Mouse (Mus musculus) liver, postnatal 0 days (tissue): ENCODE data around the gene Sprr2b. TPM values are rescaled to one million over a fixed set of nuclear protein-coding genes. Genes with fewer than 3 reads are reported as not detected.
"Not testable (repeated sequence)": the region's sequence is repeated elsewhere in the genome, so short reads cannot be mapped to it uniquely, and the experiment has no call there.

Experiments
- ATAC-seq: fragments of 200-750 bp; cut with Nextera tagmentation; 2 replicates; pipeline ENCODE4 v1.8.0; 2017; ENCODE audit warnings: mild to moderate bottlenecking, moderate library complexity
- DNase-seq: peaks from one replicate; pipeline ENCODE4 v3.0.0-alpha.2; 2016
- H3K27ac ChIP-seq: fragments of 300-500 bp; sonication (generic); 2 replicates; pipeline ENCODE4 v1.5.1; 2014; ENCODE audit warnings: antibody characterized with exemption, moderate library complexity, mild to moderate bottlenecking, low read depth
- H3K27me3 ChIP-seq: fragments of 300-500 bp; sonication (generic); 2 replicates; pipeline ENCODE4 v1.6.1; 2014; ENCODE audit warnings: low read length, control low read depth, mixed read lengths; ENCODE audit not compliant: insufficient read depth
- H3K36me3 ChIP-seq: fragments of 300-500 bp; sonication (generic); replicated peaks from 2 replicates; pipeline ENCODE4 v1.6.1; 2014; ENCODE audit warnings: mild to moderate bottlenecking, control low read depth, low read length, moderate library complexity, mixed read lengths; ENCODE audit not compliant: insufficient read depth
- H3K4me1 ChIP-seq: fragments of 300-500 bp; sonication (generic); 2 replicates; pipeline ENCODE4 v1.6.1; 2014; ENCODE audit warnings: antibody characterized with exemption, mild to moderate bottlenecking, control low read depth; ENCODE audit not compliant: insufficient read depth
- H3K4me2 ChIP-seq: fragments of 300-500 bp; sonication (generic); 2 replicates; pipeline ENCODE4 v1.6.1; 2014; ENCODE audit warnings: low read depth, mild to moderate bottlenecking, low read length, moderate library complexity, mixed read lengths
- H3K4me3 ChIP-seq: fragments of 300-500 bp; sonication (generic); 2 replicates; pipeline ENCODE4 v1.5.1; 2014; ENCODE audit warnings: low read depth, low read length
- H3K9ac ChIP-seq: fragments of 300-500 bp; sonication (generic); replicated peaks from 2 replicates; pipeline ENCODE4 v1.6.1; 2014; ENCODE audit warnings: mild to moderate bottlenecking, moderate library complexity
- H3K9me3 ChIP-seq: fragments of 300-500 bp; sonication (generic); 2 replicates; pipeline ENCODE4 v1.6.1; 2016; ENCODE audit warnings: mild to moderate bottlenecking, control low read depth, low read length, mixed read lengths
- CTCF ChIP-seq: sonication (generic); IDR thresholded peaks from 2 replicates; pipeline ENCODE4 v1.5.1; 2016; ENCODE audit warnings: antibody characterized with exemption, low read depth
- EP300 ChIP-seq: IDR thresholded peaks from 2 replicates; pipeline ENCODE4 v1.6.1; 2016; ENCODE audit warnings: antibody characterized with exemption, low read depth, mild to moderate bottlenecking
- WGBS: fragments of 180-500 bp; shearing (Covaris S2); extraction: QIAGEN DNeasy Blood & Tissue Kit; methylation state at CpG from one replicate; pipeline ENCODE4 v1.1.7; 2014; ENCODE audit not compliant: insufficient replicate concordance; 5-methylcytosine and 5-hydroxymethylcytosine counted together
- polyA plus RNA-seq: library from polyadenylated mRNA; unstranded; fragments of >200 nt; fragmentation: Nextera tagmentation; extraction: Ambion mirVana; gene quantifications from 2 replicates; pipeline ENCODE4 v1.2.1, GENCODE M21; 2015

The Sprr2b gene
- polyA plus RNA-seq: not detected in 2 replicates

- H3K36me3 ChIP-seq: no peaks in the 10 kb centered on the region
- no peaks in the 10 kb centered on the region for H3K9me3 ChIP-seq
- no peak for ATAC-seq
- no peaks in the 10 kb centered on the region for H3K27me3 ChIP-seq
- no peak within 1 kb of the TSS for H3K4me3 ChIP-seq
- TF ChIP-seq CTCF: no peak
- TF ChIP-seq EP300: no peak
- H3K27ac ChIP-seq: no peak within 1 kb of the TSS
- H3K4me1 ChIP-seq: no peaks in the 10 kb centered on the region
- H3K4me2 ChIP-seq: no peak within 1 kb of the TSS
- DNase-seq: no peak
- 60% methylated on average over 2 of the region's 2 CpGs for WGBS
- no peak within 1 kb of the TSS for H3K9ac ChIP-seq
Observed at GRCm38 (mm10) chr3:92316320-92316719, at the start of gene Sprr2b. TSS of gene Sprr2b (plus strand) at chr3:92316620.

GRCm38 (mm10) chr3:92271414-92271985 lies 44.9 kb upstream of the Sprr2b start:
- not testable (repeated sequence) for H3K4me1 ChIP-seq, H3K27ac ChIP-seq, H3K9me3 ChIP-seq, ATAC-seq, H3K36me3 ChIP-seq, H3K4me3 ChIP-seq, H3K9ac ChIP-seq, H3K4me2 ChIP-seq, H3K27me3 ChIP-seq, DNase-seq
- WGBS: no CpG with 5 or more reads among the region's 4 CpGs

GRCm38 (mm10) chr3:92273504-92273903 lies 42.9 kb upstream of the Sprr2b start:
- ATAC-seq, H3K4me2 ChIP-seq, H3K4me3 ChIP-seq, H3K9me3 ChIP-seq, H3K27ac ChIP-seq, H3K4me1 ChIP-seq, DNase-seq, H3K36me3 ChIP-seq, H3K9ac ChIP-seq, H3K27me3 ChIP-seq: not testable (repeated sequence)

DNA sequence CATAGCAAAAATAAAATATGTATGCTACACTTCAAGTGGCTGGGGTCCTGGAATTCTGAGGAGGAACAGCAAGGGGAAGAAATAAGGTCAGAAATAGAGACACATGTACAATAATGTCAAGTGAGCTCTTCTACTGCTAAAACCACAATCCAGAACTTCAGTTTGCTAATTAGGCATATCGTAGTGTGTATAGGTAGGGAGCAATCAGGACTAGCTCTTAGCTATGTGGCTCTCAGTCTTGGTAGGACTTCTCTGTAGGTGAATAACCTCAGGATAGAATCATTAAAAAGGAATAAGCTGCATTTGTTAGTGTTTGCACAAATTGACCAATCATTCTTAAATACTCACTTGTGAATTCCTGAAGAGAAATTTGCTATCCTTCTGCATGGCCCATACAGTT lies 42.4 kb upstream of the Sprr2b start:
- not testable (repeated sequence) for H3K9me3 ChIP-seq, H3K36me3 ChIP-seq, H3K4me2 ChIP-seq, H3K9ac ChIP-seq, DNase-seq, H3K27me3 ChIP-seq, H3K27ac ChIP-seq, H3K4me3 ChIP-seq, H3K4me1 ChIP-seq, ATAC-seq
- no CpG with 5 or more reads among the region's 1 CpGs for WGBS

DNA sequence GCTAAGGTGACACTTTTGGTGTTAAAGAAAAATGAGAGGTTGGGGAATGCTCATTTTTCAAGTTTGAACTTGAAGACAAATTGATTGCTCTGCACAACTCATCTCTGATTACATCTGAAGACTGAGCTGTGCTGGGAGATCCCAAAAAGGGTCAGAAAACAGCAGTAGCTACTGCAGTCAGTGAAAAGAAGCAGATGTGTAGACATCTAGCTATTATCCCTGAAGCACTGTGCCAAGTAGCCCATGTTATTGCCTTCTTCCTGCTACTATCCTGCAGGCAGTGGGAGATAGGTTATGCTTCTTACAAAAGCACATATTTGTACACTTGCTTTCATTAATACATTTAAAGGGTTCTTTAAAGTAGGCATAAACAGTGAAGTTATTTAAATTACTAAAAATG lies 36.8 kb upstream of the Sprr2b start:
- H3K4me1 ChIP-seq, H3K9me3 ChIP-seq, H3K9ac ChIP-seq, DNase-seq, H3K36me3 ChIP-seq, H3K4me2 ChIP-seq, H3K4me3 ChIP-seq, ATAC-seq, H3K27me3 ChIP-seq, H3K27ac ChIP-seq: not testable (repeated sequence)

DNA sequence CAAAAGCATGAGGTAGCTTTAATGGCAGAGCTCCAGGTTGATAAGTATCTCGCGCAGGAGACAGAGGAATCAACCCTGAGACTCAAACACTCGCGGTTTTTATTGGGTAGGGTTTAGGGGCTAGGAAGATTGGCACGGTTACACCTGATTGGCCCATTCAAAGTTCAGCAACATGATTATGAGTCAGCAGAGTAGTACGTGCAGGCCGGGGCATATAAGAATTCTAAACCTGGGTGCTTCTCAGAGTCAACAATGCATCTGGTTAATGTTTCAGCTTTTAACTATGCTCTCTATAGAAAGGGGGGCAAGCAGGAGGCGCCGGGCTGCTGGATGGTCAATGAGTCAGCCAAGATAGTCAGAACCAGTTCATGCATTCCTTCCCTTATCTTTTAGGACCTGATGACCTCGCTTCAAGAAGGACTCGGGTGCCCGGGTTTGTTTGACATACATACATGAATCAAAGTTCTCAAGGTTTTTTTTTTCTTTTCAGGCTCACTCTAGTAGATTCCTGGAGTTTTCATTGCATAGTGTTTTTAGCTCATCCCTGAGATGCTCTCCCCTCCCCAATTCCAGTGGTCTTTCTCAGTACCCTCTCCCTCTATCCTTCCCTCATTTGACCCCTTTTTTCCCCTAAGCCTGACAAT lies 35.3 kb upstream of the Sprr2b start:
- not testable (repeated sequence) for DNase-seq, H3K9me3 ChIP-seq, H3K36me3 ChIP-seq, H3K27me3 ChIP-seq, H3K4me1 ChIP-seq, H3K27ac ChIP-seq, H3K4me2 ChIP-seq, H3K4me3 ChIP-seq, H3K9ac ChIP-seq
- ATAC-seq: peak; percentile 41
- WGBS: 43% methylated on average over 5 of the region's 12 CpGs

DNA sequence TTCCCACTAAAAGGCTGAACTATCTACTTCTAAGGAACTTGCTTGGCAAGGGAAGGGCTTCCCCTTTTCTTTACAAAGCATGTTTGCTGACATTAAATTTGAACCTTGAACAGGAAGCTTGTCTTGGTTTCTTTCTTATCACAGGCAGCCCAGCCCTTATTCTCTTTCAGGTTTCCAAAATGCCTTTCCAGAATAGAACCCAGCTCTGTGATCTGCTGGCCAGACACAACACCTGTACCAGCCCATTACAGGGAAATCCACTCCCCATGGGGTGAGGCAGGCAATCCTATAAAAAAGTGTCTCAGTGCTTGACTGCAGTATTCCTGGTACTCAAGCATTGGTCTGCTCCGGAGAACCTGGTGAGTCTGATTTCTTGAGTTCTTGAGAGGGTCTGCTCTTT lies 31.3 kb upstream of the Sprr2b start, which contains the start of gene Sprr2a3:
Gene Sprr2a3, plus strand, starts transcription at position 317 of the 400 bp plus-strand sequence.
- H3K27ac ChIP-seq, H3K4me2 ChIP-seq, H3K9ac ChIP-seq, H3K4me1 ChIP-seq, H3K36me3 ChIP-seq, H3K9me3 ChIP-seq, H3K27me3 ChIP-seq, H3K4me3 ChIP-seq, ATAC-seq, DNase-seq: not testable (repeated sequence)
- WGBS: 80% methylated on average over 1 of the region's 1 CpGs

DNA sequence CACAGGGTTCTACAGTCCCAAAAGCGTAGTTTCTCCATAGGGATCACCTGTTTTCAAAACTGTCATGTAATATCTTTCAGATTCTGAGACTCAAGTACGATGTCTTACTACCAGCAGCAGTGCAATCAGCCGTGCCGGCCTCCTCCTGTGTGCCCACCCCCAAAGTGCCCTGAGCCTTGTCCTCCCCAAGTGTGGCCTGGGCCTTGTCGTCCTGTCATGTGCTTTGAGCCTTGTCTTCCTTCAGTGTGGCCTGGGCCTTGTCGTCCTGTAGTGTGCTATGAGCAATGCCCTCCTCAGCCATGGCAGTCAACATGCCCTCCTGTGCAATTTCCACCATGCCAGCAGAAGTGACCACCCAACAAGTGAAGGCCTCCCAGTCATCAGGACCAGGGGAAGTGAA lies 27.9 kb upstream of the Sprr2b start:
- H3K9ac ChIP-seq, H3K9me3 ChIP-seq, H3K4me2 ChIP-seq, H3K27ac ChIP-seq, H3K36me3 ChIP-seq, ATAC-seq, DNase-seq, H3K4me3 ChIP-seq, H3K27me3 ChIP-seq, H3K4me1 ChIP-seq: not testable (repeated sequence)
- 68% methylated on average over 5 of the region's 6 CpGs for WGBS
